Mouse (Mus musculus): Measurements from ENCODE around the gene Gm42674. TPM values are rescaled to one million over a fixed set of nuclear protein-coding genes. Genes with fewer than 3 reads are reported as not detected.

Gm42674 gene
- polyA plus RNA-seq, 1 experiment from 2014 or later, result not detected

DNA sequence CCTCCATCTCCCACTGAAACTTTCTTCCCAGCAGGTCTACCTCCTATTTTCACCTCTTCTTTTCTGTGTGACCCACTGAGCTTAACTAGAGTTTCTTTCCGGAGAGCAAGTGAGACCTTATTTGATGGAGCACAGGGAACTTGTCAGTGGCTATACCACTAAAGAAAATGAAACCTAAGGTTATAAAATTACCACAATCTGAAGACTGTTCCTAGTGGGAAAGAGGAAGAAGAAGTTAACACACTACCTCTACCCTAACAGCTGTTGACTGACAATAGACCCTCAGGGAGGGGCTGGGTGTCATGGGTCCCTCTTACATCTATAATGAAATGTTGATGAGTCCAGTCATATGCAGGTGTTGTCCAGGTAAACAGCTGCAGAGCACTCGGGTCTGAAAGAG, 30.3 kb downstream of the Gm42674 start:
- Histone ChIP-seq H3K4me1 (ENCODE audit: control insufficient read depth, insufficient read depth, low read length) (no peaks in the 10 kb centered on the region), H3K9ac (ENCODE audit: low read depth, low read length) (no peak overlapping the region), H3K27ac (replicated peaks; ENCODE audit: low read depth, low read length) (no peak overlapping the region), H3K4me2 (ENCODE audit: low read depth, low read length) (no peak overlapping the region), H3K4me3 (ENCODE audit: low read depth, low read length) (no peak overlapping the region), H3K27me3 (replicated peaks; ENCODE audit: control insufficient read depth, insufficient read depth, low read length) (no peaks in the 10 kb centered on the region), H3K36me3 (ENCODE audit: control insufficient read depth, insufficient read depth, low read length) (no peaks in the 10 kb centered on the region), H3K9me3 (ENCODE audit: control insufficient read depth, low read length) (no peaks in the 10 kb centered on the region)
- no peak for ATAC-seq (ENCODE audit: low read depth)
- WGBS, result 75% methylated on average over 2 of the region's 2 CpGs
- no peak for DNase-seq (ENCODE audit: low spot score)

DNA sequence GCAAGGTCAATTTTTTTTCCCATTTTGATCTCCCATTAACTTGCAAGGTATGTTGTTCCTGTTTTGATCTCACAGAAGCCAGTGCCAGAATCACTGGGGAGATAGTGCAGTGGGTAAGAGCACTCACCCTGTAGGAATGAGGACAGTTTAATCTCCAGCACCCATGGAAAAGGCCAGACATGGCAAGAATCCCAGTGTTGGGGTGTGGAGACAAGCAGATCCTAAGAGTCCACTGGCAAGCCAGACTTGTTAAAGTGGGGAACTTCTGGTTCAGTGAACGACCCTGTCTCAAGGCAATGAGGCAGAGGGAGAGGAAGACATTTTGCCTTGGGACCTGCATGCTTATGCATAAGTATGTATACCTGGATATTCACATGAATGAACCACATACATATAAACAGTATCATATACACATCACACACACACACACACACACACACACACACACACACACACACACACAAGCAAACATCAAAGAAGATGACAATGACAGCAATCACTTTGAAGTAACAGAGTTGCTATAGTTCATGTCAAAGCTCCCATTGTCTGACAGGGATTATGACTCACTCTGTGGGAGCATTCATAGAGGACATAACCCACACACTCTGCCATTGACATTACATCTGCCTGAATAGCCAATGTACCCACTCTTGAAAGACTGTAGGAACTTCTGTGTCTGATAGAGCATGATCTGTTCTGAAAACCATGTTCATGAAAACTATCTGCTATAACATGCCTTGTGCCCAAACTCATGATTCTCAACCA, 37.0 kb downstream of the Gm42674 start:
- no peak for DNase-seq (ENCODE audit: low spot score)
- H3K36me3 ChIP-seq (ENCODE audit: control insufficient read depth, insufficient read depth, low read length), result no peaks in the 10 kb centered on the region
- no peak overlapping the region for H3K9ac ChIP-seq (ENCODE audit: low read depth, low read length)
- H3K9me3 ChIP-seq (ENCODE audit: control insufficient read depth, low read length), result no peaks in the 10 kb centered on the region
- no peak overlapping the region for H3K27ac ChIP-seq (replicated peaks; ENCODE audit: low read depth, low read length)
- no peaks in the 10 kb centered on the region for H3K4me1 ChIP-seq (ENCODE audit: control insufficient read depth, insufficient read depth, low read length)
- no peak overlapping the region for H3K4me3 ChIP-seq (ENCODE audit: low read depth, low read length)
- ATAC-seq (ENCODE audit: low read depth), result no peak
- WGBS, result 67% methylated on average over 1 of the region's 1 CpGs
- H3K4me2 ChIP-seq (ENCODE audit: low read depth, low read length), result no peak overlapping the region
- no peaks in the 10 kb centered on the region for H3K27me3 ChIP-seq (replicated peaks; ENCODE audit: control insufficient read depth, insufficient read depth, low read length)

DNA sequence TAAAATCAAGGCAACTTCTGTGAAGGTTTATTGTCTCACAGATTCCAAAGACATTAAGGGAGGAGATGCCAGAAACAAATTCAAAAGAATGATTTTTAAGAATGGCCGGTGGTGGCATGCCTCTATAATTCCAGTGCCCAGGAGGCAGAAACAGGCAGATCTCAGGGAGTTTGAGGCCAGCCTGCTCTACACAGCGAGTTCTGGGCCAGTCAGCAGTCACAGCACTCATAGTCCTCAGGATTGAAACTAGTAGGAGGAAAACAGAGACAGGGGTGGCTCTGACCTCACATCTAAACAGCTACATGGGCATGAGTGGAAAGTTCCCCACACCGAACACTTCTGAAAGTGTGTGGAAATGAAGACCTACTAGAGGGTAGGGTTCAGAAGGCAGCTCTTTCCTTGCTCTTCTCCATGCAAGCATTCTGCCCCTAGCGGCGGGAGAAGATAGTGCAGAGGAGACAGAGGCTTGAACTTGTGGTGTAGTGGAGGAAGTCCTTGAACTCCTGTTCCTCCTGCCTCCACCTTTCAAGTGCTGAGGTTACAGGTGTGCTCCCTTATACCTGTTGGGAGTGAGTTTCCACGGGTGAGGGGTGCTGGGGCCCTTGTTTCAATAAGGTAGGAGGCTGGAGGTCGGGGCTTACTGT, 37.9 kb downstream of the Gm42674 start:
- Histone ChIP-seq H3K36me3 (ENCODE audit: control insufficient read depth, insufficient read depth, low read length) (no peaks in the 10 kb centered on the region), H3K9ac (ENCODE audit: low read depth, low read length) (no peak overlapping the region), H3K9me3 (ENCODE audit: control insufficient read depth, low read length) (no peaks in the 10 kb centered on the region), H3K4me1 (ENCODE audit: control insufficient read depth, insufficient read depth, low read length) (no peaks in the 10 kb centered on the region), H3K4me3 (ENCODE audit: low read depth, low read length) (no peak overlapping the region), H3K4me2 (ENCODE audit: low read depth, low read length) (no peak overlapping the region), H3K27me3 (replicated peaks; ENCODE audit: control insufficient read depth, insufficient read depth, low read length) (no peaks in the 10 kb centered on the region), H3K27ac (replicated peaks; ENCODE audit: low read depth, low read length) (no peak overlapping the region)
- WGBS, result 50% methylated on average over 7 of the region's 7 CpGs
- no peak for ATAC-seq (ENCODE audit: low read depth)
- DNase-seq (ENCODE audit: low spot score), result no peak

DNA sequence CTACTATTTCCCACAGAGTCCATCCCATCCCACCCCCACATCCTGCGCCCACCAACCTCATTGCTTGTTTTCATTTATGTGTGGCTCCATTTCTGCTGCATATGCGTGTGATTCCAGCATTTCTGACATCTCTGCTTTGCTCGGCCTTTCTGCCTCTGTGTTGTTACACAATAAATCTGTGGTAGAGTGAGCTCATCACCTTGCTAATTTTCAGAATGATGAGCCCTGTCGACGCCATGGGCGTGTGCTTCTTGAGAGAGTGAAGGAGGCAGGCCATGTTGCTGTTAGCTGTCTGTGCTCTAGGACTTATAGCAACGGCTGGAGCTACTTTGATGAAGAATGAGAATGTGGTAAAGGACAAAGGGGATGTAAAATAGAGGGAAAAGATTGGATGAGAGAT, 39.3 kb downstream of the Gm42674 start:
- Histone ChIP-seq H3K9ac (ENCODE audit: low read depth, low read length) (no peak overlapping the region), H3K4me1 (ENCODE audit: control insufficient read depth, insufficient read depth, low read length) (no peaks in the 10 kb centered on the region), H3K4me3 (ENCODE audit: low read depth, low read length) (no peak overlapping the region), H3K9me3 (ENCODE audit: control insufficient read depth, low read length) (no peaks in the 10 kb centered on the region), H3K4me2 (ENCODE audit: low read depth, low read length) (no peak overlapping the region), H3K36me3 (ENCODE audit: control insufficient read depth, insufficient read depth, low read length) (no peaks in the 10 kb centered on the region), H3K27me3 (replicated peaks; ENCODE audit: control insufficient read depth, insufficient read depth, low read length) (no peaks in the 10 kb centered on the region), H3K27ac (replicated peaks; ENCODE audit: low read depth, low read length) (no peak overlapping the region)
- 76% methylated on average over 7 of the region's 7 CpGs for WGBS
- no peak for DNase-seq (ENCODE audit: low spot score)
- no peak for ATAC-seq (ENCODE audit: low read depth)

DNA sequence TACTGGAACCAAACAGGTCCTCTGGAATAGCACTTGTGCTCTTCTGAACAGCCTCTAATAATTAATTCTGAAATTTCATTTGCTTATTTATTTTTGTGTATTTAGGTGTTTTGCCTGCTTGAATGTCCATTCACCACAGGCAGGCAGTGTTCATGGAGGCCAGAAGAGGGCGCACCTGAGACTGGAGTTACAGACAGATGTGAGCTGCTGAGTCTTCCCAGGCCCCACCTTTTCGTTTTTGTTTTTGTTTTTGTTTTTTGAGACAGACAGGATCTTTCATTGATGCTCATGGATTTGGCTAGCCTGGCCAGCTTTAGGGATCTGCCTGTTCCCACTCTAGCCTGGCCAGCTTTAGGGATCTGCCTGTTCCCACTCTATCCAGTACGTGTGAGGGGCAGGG, 42.5 kb downstream of the Gm42674 start:
- 46% methylated on average over 3 of the region's 3 CpGs for WGBS
- Histone ChIP-seq H3K4me3 (ENCODE audit: low read depth, low read length) (no peak overlapping the region), H3K9me3 (ENCODE audit: control insufficient read depth, low read length) (no peaks in the 10 kb centered on the region), H3K4me2 (ENCODE audit: low read depth, low read length) (no peak overlapping the region), H3K9ac (ENCODE audit: low read depth, low read length) (no peak overlapping the region), H3K27ac (replicated peaks; ENCODE audit: low read depth, low read length) (no peak overlapping the region), H3K27me3 (replicated peaks; ENCODE audit: control insufficient read depth, insufficient read depth, low read length) (no peaks in the 10 kb centered on the region), H3K36me3 (ENCODE audit: control insufficient read depth, insufficient read depth, low read length) (no peaks in the 10 kb centered on the region), H3K4me1 (ENCODE audit: control insufficient read depth, insufficient read depth, low read length) (no peaks in the 10 kb centered on the region)
- ATAC-seq (ENCODE audit: low read depth) (no peak), DNase-seq (ENCODE audit: low spot score) (no peak)

DNA sequence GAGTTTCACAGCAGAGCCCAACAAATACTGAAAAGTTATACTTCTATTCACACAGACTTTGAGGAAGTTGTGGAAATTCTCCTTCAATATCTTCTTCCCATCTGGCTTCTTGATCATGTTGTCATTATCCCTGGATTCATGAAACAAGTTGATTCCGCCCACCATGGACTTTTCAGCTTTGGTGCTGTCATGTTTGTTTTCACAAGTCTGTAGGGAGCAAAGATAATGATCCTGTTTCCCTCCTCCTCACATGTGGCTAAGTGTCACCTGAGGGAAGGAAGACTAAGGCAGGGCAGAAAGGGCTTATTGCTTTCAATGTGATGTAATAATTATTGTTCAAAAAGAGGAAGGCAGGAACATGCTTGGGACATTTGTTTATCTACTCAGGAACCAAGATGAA, 45.6 kb downstream of the Gm42674 start:
- no peak for DNase-seq (ENCODE audit: low spot score)
- Histone ChIP-seq H3K4me2 (ENCODE audit: low read depth, low read length) (no peak overlapping the region), H3K9me3 (ENCODE audit: control insufficient read depth, low read length) (no peaks in the 10 kb centered on the region), H3K27me3 (replicated peaks; ENCODE audit: control insufficient read depth, insufficient read depth, low read length) (no peaks in the 10 kb centered on the region), H3K36me3 (ENCODE audit: control insufficient read depth, insufficient read depth, low read length) (no peaks in the 10 kb centered on the region), H3K4me1 (ENCODE audit: control insufficient read depth, insufficient read depth, low read length) (no peaks in the 10 kb centered on the region), H3K9ac (ENCODE audit: low read depth, low read length) (no peak overlapping the region), H3K4me3 (ENCODE audit: low read depth, low read length) (no peak overlapping the region), H3K27ac (replicated peaks; ENCODE audit: low read depth, low read length) (no peak overlapping the region)
- WGBS, result 70% methylated on average over 1 of the region's 1 CpGs
- no peak for ATAC-seq (ENCODE audit: low read depth)

DNA sequence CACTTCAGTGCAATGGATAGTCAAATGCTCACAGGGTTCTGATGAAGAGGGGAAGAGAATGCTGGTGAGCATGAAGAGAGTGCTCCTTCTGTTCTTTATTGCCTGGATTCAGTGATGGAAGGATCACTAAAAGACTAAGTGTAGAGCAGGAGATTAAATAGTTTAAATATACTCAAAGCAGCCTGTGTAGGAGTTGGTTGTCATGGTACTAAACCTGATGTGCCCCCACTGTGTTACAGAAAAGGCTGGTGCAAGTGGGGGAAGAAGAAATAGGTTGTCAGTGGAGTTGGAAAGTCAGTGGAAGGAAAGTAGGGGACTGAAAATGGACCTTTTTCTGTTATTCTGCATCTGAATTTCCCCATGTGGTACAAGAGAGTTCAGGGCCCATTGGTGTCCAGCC, 47.3 kb downstream of the Gm42674 start:
- no peak for DNase-seq (ENCODE audit: low spot score)
- H3K36me3 ChIP-seq (ENCODE audit: control insufficient read depth, insufficient read depth, low read length), result no peaks in the 10 kb centered on the region
- no peak overlapping the region for H3K27ac ChIP-seq (replicated peaks; ENCODE audit: low read depth, low read length)
- H3K4me2 ChIP-seq (ENCODE audit: low read depth, low read length), result no peak overlapping the region
- H3K4me3 ChIP-seq (ENCODE audit: low read depth, low read length), result no peak overlapping the region
- no peak overlapping the region for H3K9ac ChIP-seq (ENCODE audit: low read depth, low read length)
- no peak for ATAC-seq (ENCODE audit: low read depth)
- H3K9me3 ChIP-seq (ENCODE audit: control insufficient read depth, low read length), result no peaks in the 10 kb centered on the region
- H3K4me1 ChIP-seq (ENCODE audit: control insufficient read depth, insufficient read depth, low read length), result no peaks in the 10 kb centered on the region
- H3K27me3 ChIP-seq (replicated peaks; ENCODE audit: control insufficient read depth, insufficient read depth, low read length), result no peaks in the 10 kb centered on the region

DNA sequence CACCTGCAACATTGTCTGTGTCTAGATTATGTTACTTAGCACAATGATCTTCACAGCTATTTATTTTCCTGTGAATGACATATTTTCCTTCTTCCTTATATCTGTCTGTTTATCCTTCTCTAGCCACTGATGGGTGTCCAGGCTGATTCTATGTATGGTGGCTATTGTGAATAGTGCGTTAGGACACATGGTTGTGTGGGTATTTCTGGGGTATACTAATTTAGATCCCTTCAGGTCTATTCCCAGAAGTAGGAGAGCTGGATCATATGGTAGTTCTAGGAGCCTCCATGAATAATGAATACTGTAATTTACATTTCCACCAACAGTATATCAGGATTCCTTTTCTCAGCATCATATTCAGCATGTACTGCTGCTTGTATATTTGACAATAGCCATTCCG, 48.1 kb downstream of the Gm42674 start:
- Histone ChIP-seq H3K9ac (ENCODE audit: low read depth, low read length) (no peak overlapping the region), H3K27ac (replicated peaks; ENCODE audit: low read depth, low read length) (no peak overlapping the region), H3K4me3 (ENCODE audit: low read depth, low read length) (no peak overlapping the region), H3K27me3 (replicated peaks; ENCODE audit: control insufficient read depth, insufficient read depth, low read length) (no peaks in the 10 kb centered on the region), H3K4me1 (ENCODE audit: control insufficient read depth, insufficient read depth, low read length) (no peaks in the 10 kb centered on the region), H3K36me3 (ENCODE audit: control insufficient read depth, insufficient read depth, low read length) (no peaks in the 10 kb centered on the region), H3K4me2 (ENCODE audit: low read depth, low read length) (no peak overlapping the region), H3K9me3 (ENCODE audit: control insufficient read depth, low read length) (no peaks in the 10 kb centered on the region)
- 90% methylated on average over 2 of the region's 2 CpGs for WGBS
- no peak for ATAC-seq (ENCODE audit: low read depth)
- DNase-seq (ENCODE audit: low spot score), result no peak

All from embryonic facial prominence, embryonic 14.5 days (tissue).